Mouse (Mus musculus) liver, embryonic 15.5 days (tissue): Measurements from ENCODE around the gene Btg3. TPM values are rescaled to one million over a fixed set of nuclear protein-coding genes. Genes with fewer than 3 reads are reported as not detected.

Experiments
- ATAC-seq: fragments of 200-750 bp; cut with Nextera tagmentation; 2 replicates; pipeline ENCODE4 v1.8.0; 2017; ENCODE audit warnings: moderate number of reproducible peaks, mild to moderate bottlenecking, moderate library complexity; ENCODE audit not compliant: insufficient read depth
- H3K27ac ChIP-seq: fragments of 300-500 bp; sonication (generic); replicated peaks from 2 replicates; pipeline ENCODE4 v1.5.1; 2015; ENCODE audit warnings: mild to moderate bottlenecking, inconsistent platforms
- H3K27me3 ChIP-seq: fragments of 300-500 bp; sonication (generic); 2 replicates; pipeline ENCODE4 v1.6.1; 2015; ENCODE audit warnings: mild to moderate bottlenecking, inconsistent platforms
- H3K36me3 ChIP-seq: fragments of 300-500 bp; sonication (generic); replicated peaks from 2 replicates; pipeline ENCODE4 v1.6.1; 2015; ENCODE audit warnings: moderate library complexity, mild to moderate bottlenecking, inconsistent platforms
- H3K4me1 ChIP-seq: fragments of 300-500 bp; sonication (generic); replicated peaks from 2 replicates; pipeline ENCODE4 v1.6.1; 2015; ENCODE audit warnings: inconsistent platforms
- H3K4me2 ChIP-seq: fragments of 300-500 bp; sonication (generic); 2 replicates; pipeline ENCODE4 v1.6.1; 2015; ENCODE audit warnings: moderate library complexity, mild to moderate bottlenecking, inconsistent platforms
- H3K4me3 ChIP-seq: fragments of 300-500 bp; sonication (generic); replicated peaks from 2 replicates; pipeline ENCODE4 v1.5.1; 2015; ENCODE audit warnings: mild to moderate bottlenecking, inconsistent platforms
- H3K9ac ChIP-seq: fragments of 300-500 bp; sonication (generic); 2 replicates; pipeline ENCODE4 v1.6.1; 2015; ENCODE audit warnings: moderate library complexity, mild to moderate bottlenecking, inconsistent platforms
- H3K9me3 ChIP-seq: fragments of 300-500 bp; sonication (generic); replicated peaks from 2 replicates; pipeline ENCODE4 v1.6.1; 2016; ENCODE audit warnings: inconsistent platforms
- WGBS: fragments of 180-500 bp; shearing (Covaris S2); methylation state at CpG from one replicate; pipeline ENCODE4 v1.1.7; 2015; ENCODE audit warnings: mixed read lengths; ENCODE audit not compliant: insufficient replicate concordance; 5-methylcytosine and 5-hydroxymethylcytosine counted together
- polyA plus RNA-seq: library from polyadenylated mRNA; unstranded; fragments of >200 nt; fragmentation: Nextera tagmentation; extraction: Ambion mirVana; gene quantifications from 2 replicates; pipeline ENCODE4 v1.2.1, GENCODE M21; 2015

Btg3 gene
- 20.1 and 21.0 TPM in 2 replicates for polyA plus RNA-seq

DNA sequence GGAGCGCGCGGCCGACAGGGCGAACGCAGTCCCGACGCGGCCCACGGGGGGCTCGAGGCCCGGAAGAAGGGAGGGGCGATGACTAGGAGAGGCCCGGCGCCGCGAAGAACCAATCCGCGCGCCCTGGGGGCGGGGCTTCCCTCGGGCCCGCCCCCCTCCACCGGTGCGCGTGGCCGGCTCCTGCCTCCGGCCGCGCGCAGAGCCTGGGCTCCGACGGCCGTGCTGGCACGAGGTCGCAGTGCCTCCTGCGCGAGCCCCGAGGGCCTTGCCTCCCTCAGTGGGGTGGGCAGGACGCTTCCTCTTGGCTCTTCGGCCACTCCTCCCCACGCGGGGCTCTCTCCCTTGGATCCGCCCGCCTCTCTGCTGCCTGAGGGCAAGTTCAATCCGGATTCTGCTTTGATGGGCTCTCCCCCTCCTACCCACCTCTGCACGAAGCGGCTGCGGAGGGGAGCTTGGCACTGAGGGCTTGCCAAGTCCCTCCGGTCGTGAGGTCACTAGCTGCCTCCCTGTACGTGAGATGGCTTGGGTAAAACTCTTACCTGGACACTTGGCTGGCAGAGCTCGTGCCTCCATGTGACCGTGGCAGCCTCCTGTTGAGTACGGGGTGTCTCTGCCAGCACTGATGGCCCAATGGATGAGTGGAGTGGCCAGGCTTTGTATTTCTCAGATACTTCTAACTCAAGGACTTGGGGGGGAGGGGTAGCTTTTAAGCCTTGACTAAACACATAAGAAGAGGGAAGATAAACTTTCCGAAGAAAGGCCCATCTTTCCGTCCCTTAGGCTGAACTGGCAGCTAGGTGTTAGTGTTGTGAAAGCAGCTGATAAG is at the start of gene Btg3:
TSS of gene Btg3 (minus strand) at position 448 of the 826 bp plus-strand sequence.
- peak within 1 kb of the TSS; percentile 85 for H3K9ac ChIP-seq
- peaks cover 6% of the 10 kb centered on the region; the same call in 1 of the 2 replicates for H3K36me3 ChIP-seq
- WGBS: 3% methylated on average over 51 of the region's 57 CpGs
- H3K4me3 ChIP-seq: peak within 1 kb of the TSS; percentile 86
- no peaks in the 10 kb centered on the region for H3K27me3 ChIP-seq
- peak within 1 kb of the TSS; percentile 72 for H3K27ac ChIP-seq
- peaks cover 16% of the 10 kb centered on the region for H3K4me1 ChIP-seq
- peak within 1 kb of the TSS; percentile 94 for H3K4me2 ChIP-seq
- H3K9me3 ChIP-seq: no peaks in the 10 kb centered on the region
- peak; percentile 95 for ATAC-seq

- Histone ChIP-seq H3K9ac (no peak overlapping the region), H3K9me3 (no peaks in the 10 kb centered on the region), H3K4me2 (no peak overlapping the region), H3K27ac (no peak overlapping the region), H3K4me3 (no peak overlapping the region), H3K4me1 (no peaks in the 10 kb centered on the region), H3K36me3 (no peaks in the 10 kb centered on the region), H3K27me3 (no peaks in the 10 kb centered on the region)
- WGBS: 55% methylated on average over 10 of the region's 10 CpGs
- ATAC-seq: no peak
Measured at GRCm38 (mm10) chr16:78417733-78418132, 40.7 kb upstream of the Btg3 start.

- Histone ChIP-seq H3K4me1 (no peaks in the 10 kb centered on the region), H3K4me3 (no peak overlapping the region), H3K9ac (no peak overlapping the region), H3K4me2 (no peak overlapping the region), H3K27me3 (no peaks in the 10 kb centered on the region), H3K9me3 (no peaks in the 10 kb centered on the region), H3K27ac (no peak overlapping the region), H3K36me3 (no peaks in the 10 kb centered on the region)
- 8% methylated on average over 3 of the region's 3 CpGs for WGBS
- no peak for ATAC-seq
Measured at GRCm38 (mm10) chr16:78416500-78416899, 39.5 kb upstream of the Btg3 start.

DNA sequence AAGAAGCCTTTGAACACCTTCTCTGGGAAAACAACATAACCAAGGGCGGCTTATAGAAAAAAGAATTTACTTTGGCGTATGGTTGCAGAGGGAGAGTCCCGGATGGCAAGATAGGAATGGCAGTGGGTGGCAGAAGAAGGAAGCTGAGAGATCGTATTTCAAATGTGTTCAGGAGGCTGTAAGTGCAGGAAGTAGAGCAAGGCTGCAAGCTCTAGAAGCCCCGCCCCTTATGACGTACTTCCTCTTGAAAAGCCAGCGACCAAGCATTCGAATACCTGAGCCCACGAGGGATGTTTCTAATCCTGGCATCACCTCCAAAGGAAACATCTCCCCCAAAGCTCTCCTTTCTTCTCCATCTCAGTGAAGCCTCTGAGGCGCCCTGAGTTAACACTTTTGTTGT is 33.0 kb upstream of the Btg3 start:
- Histone ChIP-seq H3K27ac (no peak overlapping the region), H3K9ac (no peak overlapping the region), H3K4me3 (no peak overlapping the region), H3K4me1 (no peaks in the 10 kb centered on the region), H3K27me3 (no peaks in the 10 kb centered on the region), H3K9me3 (no peaks in the 10 kb centered on the region), H3K36me3 (no peaks in the 10 kb centered on the region), H3K4me2 (no peak overlapping the region)
- WGBS: 58% methylated on average over 10 of the region's 10 CpGs
- no peak for ATAC-seq

- no peak for ATAC-seq
- H3K9me3 ChIP-seq: no peaks in the 10 kb centered on the region
- no peaks in the 10 kb centered on the region for H3K36me3 ChIP-seq
- no peak overlapping the region for H3K9ac ChIP-seq
- no peak overlapping the region for H3K4me3 ChIP-seq
- H3K27me3 ChIP-seq: no peaks in the 10 kb centered on the region
- no peak overlapping the region for H3K4me2 ChIP-seq
- H3K27ac ChIP-seq: no peak overlapping the region
- 62% methylated on average over 6 of the region's 6 CpGs for WGBS
- no peaks in the 10 kb centered on the region for H3K4me1 ChIP-seq
Measured at GRCm38 (mm10) chr16:78407855-78408254, 30.9 kb upstream of the Btg3 start.

GRCm38 (mm10) chr16:78406657-78407056 is 29.7 kb upstream of the Btg3 start:
- no peak for ATAC-seq
- no peaks in the 10 kb centered on the region for H3K27me3 ChIP-seq
- H3K27ac ChIP-seq: no peak overlapping the region
- H3K4me2 ChIP-seq: no peak overlapping the region
- no peaks in the 10 kb centered on the region for H3K36me3 ChIP-seq
- H3K9me3 ChIP-seq: no peaks in the 10 kb centered on the region
- H3K9ac ChIP-seq: no peak overlapping the region
- H3K4me1 ChIP-seq: no peaks in the 10 kb centered on the region
- H3K4me3 ChIP-seq: no peak overlapping the region
- WGBS: 70% methylated on average over 2 of the region's 2 CpGs

GRCm38 (mm10) chr16:78402316-78402715 is 25.3 kb upstream of the Btg3 start:
- ATAC-seq: no peak
- Histone ChIP-seq H3K9me3 (no peaks in the 10 kb centered on the region), H3K36me3 (no peaks in the 10 kb centered on the region), H3K27me3 (no peaks in the 10 kb centered on the region), H3K27ac (no peak overlapping the region), H3K4me1 (no peaks in the 10 kb centered on the region), H3K9ac (no peak overlapping the region), H3K4me3 (no peak overlapping the region), H3K4me2 (no peak overlapping the region)
- WGBS: 7% methylated on average over 2 of the region's 2 CpGs

DNA sequence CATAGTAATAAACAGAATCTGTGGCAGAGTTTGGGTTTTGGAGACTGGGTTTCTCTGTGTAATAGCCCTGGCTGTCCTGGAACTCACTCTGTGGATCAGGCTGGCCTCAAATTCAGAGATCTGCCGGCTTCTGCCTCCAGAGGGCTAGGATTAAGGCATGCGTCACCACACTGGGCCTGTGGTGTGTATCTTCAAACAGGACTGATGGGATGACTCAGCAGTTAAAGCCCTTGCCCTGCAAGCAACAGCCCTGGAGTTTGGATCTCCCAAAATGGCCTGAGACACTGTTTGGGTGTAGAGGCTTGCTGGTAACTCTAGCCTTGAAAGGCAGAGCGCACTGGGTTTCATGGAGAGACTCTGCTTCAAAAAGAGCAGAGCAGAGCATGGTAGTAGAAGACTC is 22.4 kb upstream of the Btg3 start:
- Histone ChIP-seq H3K9ac (no peak overlapping the region), H3K27ac (no peak overlapping the region), H3K4me1 (no peaks in the 10 kb centered on the region), H3K4me2 (no peak overlapping the region), H3K27me3 (no peaks in the 10 kb centered on the region), H3K36me3 (no peaks in the 10 kb centered on the region), H3K9me3 (no peaks in the 10 kb centered on the region), H3K4me3 (no peak overlapping the region)
- no peak for ATAC-seq
- whole genome bisulfite sequencing: 71% methylated on average over 3 of the region's 3 CpGs

DNA sequence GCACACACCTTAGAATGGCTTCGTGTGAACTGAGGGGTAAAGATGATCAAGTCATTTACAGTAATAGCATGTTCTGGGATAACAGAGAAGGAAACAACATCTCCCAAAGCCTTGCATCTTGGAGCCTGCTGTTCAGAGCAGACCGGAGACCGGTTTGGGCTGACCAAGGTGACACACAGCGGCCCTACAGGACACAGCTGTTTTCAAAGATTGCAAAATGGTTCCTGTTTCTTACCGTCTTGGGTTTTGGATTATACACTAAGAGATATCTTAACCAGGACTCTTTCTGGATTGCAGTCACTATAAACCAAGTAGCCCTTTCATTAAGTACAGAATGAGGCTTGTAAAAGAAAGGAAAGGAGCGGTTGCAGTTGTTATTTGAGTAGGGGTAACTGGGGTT is 21.7 kb upstream of the Btg3 start:
- ATAC-seq: no peak
- Histone ChIP-seq H3K4me3 (no peak overlapping the region), H3K36me3 (no peaks in the 10 kb centered on the region), H3K27ac (no peak overlapping the region), H3K9me3 (no peaks in the 10 kb centered on the region), H3K4me1 (no peaks in the 10 kb centered on the region), H3K4me2 (no peak overlapping the region), H3K9ac (no peak overlapping the region), H3K27me3 (no peaks in the 10 kb centered on the region)
- WGBS: 39% methylated on average over 6 of the region's 6 CpGs

DNA sequence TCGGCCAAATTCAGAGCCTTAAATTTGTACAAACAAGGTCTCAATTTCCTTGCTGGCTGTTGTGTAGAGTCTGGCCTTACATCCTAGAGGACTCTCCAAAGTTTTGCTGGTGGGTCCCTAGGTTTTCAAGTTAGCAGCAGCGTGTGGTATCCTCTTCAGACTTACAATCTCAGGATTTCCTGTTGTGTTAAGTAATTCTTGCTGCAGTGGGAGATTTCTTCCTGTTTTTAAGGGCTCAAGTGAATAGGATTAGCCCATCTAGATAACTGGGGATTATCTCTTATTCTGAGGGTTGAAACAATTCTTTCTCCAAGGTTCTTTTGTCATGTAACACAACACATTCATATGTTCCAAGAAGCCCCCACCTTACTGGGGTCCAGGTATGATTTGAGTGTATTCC is 14.4 kb upstream of the Btg3 start:
- Histone ChIP-seq H3K27me3 (no peaks in the 10 kb centered on the region), H3K4me1 (no peaks in the 10 kb centered on the region), H3K27ac (no peak overlapping the region), H3K9me3 (no peaks in the 10 kb centered on the region), H3K9ac (no peak overlapping the region), H3K4me2 (no peak overlapping the region), H3K36me3 (no peaks in the 10 kb centered on the region), H3K4me3 (no peak overlapping the region)
- WGBS: 18% methylated on average over 2 of the region's 2 CpGs
- no peak for ATAC-seq

- no peak for ATAC-seq
Measured at GRCm38 (mm10) chr16:78389986-78390385, 13.0 kb upstream of the Btg3 start.

GRCm38 (mm10) chr16:78389122-78389521 is 12.1 kb upstream of the Btg3 start:
- no peak overlapping the region for H3K4me2 ChIP-seq
- H3K9me3 ChIP-seq: no peaks in the 10 kb centered on the region
- no peak overlapping the region for H3K9ac ChIP-seq
- no peaks in the 10 kb centered on the region for H3K4me1 ChIP-seq
- H3K36me3 ChIP-seq: no peaks in the 10 kb centered on the region
- no peaks in the 10 kb centered on the region for H3K27me3 ChIP-seq
- no peak overlapping the region for H3K27ac ChIP-seq
- H3K4me3 ChIP-seq: no peak overlapping the region
- WGBS: 54% methylated on average over 4 of the region's 4 CpGs
- no peak for ATAC-seq

More at GRCm38 (mm10) chr16:78389986-78390385, 13.0 kb upstream of the Btg3 start:
- H3K4me2 ChIP-seq: no peak overlapping the region
- no peaks in the 10 kb centered on the region for H3K27me3 ChIP-seq
- no peaks in the 10 kb centered on the region for H3K36me3 ChIP-seq
- no peak overlapping the region for H3K27ac ChIP-seq
- H3K9me3 ChIP-seq: no peaks in the 10 kb centered on the region
- H3K4me1 ChIP-seq: no peaks in the 10 kb centered on the region
- no peak overlapping the region for H3K9ac ChIP-seq
- WGBS: 64% methylated on average over 3 of the region's 3 CpGs
- no peak overlapping the region for H3K4me3 ChIP-seq
